Mouse (Mus musculus): Measurements from ENCODE around the gene Cd36.

- TF ChIP-seq CTCF (IDR thresholded peaks at IDR 0.05; ENCODE audit: low read depth, low read length), result no peak
- no peak for TF ChIP-seq GATA1 (IDR thresholded peaks at IDR 0.05; ENCODE audit: borderline replicate concordance, low read length)
Observed at GRCm38 (mm10) chr5:17918966-17919365, 30.4 kb upstream of the Cd36 start.
